Mouse (Mus musculus) embryonic stem cell, embryonic (primary cell): ENCODE results near the gene Epb41l2.

Source experiments
- CTCF ChIA-PET, 4 experiments: fragments of 300-600 bp in 2 of 4; fragments of 350-600 bp in 2 of 4; sonication (Branson Sonifier 250); formaldehyde crosslinking; loops; one replicate each; lab custom pipeline; 2022; ENCODE audit warnings: inconsistent platforms in 2 of 4; lab: Charles Lee
- POLR2A ChIA-PET, 4 experiments: fragments of 300-600 bp in 2 of 4; fragments of 350-600 bp in 2 of 4; sonication (Branson Sonifier 250); formaldehyde crosslinking; loops; one replicate each; lab custom pipeline; 2022; ENCODE audit warnings: antibody characterized with exemption in 4 of 4, inconsistent platforms in 1 of 4; lab: Charles Lee

Gene Epb41l2

GRCm38 (mm10) chr10:25359208-25359958 is at the start of gene Epb41l2:
Gene Epb41l2, plus strand, starts transcription at chr10:25359798.
- ChIA-PET POLR2A (interaction anchor here (0.6 to 5.1 kb wide), 20 partner anchors 11 to 86 kb away, joined by 3 to 42 read pairs (median 4); no protein-coding TSS in a partner anchor), CTCF (no interaction called here)

GRCm38 (mm10) chr10:25309996-25310395 is 49.6 kb upstream of the Epb41l2 start:
- CTCF ChIA-PET: no interaction called here
- POLR2A ChIA-PET: interaction anchor here in 2 of 4 experiments (1.0 to 2.0 kb wide), 3 partner anchors 13 to 16 kb away, joined by 3 to 6 read pairs (median 3); no protein-coding TSS in a partner anchor

GRCm38 (mm10) chr10:25310736-25311135 is 48.9 kb upstream of the Epb41l2 start:
- POLR2A ChIA-PET: interaction anchor here in 1 of 4 experiments (1.0 kb wide), 1 partner anchor 15 kb away, joined by 3 read pairs; no protein-coding TSS in a partner anchor
- CTCF ChIA-PET: no interaction called here

GRCm38 (mm10) chr10:25311554-25312212 is 47.9 kb upstream of the Epb41l2 start:
- ChIA-PET CTCF (interaction anchor here in 2 of 4 experiments (0.5 kb wide), 2 partner anchors 27 to 245 kb away, joined by 3 to 4 read pairs; no protein-coding TSS in a partner anchor), POLR2A (interaction anchor here in 2 of 4 experiments (1.1 to 2.4 kb wide), 10 partner anchors 9 to 115 kb away, joined by 3 to 12 read pairs (median 4); partner anchors contain the start of gene Epb41l2 (in 1 of the 2))

GRCm38 (mm10) chr10:25313856-25314584 is 45.6 kb upstream of the Epb41l2 start:
- ChIA-PET POLR2A (interaction anchor here in 3 of 4 experiments (0.6 to 1.7 kb wide), 7 partner anchors 9 to 119 kb away, joined by 3 to 6 read pairs (median 3); no protein-coding TSS in a partner anchor), CTCF (interaction anchor here in 1 of 4 experiments (0.6 kb wide), 1 partner anchor 547 kb away, joined by 4 read pairs; no protein-coding TSS in a partner anchor)

- ChIA-PET CTCF (no interaction called here), POLR2A (interaction anchor here in 1 of 4 experiments (1.0 kb wide), 1 partner anchor 43 kb away, joined by 3 read pairs; no protein-coding TSS in a partner anchor)
These were observed 41.9 kb upstream of the Epb41l2 start for GRCm38 (mm10) chr10:25317665-25318064.

GRCm38 (mm10) chr10:25318405-25318804 is 41.2 kb upstream of the Epb41l2 start:
- CTCF ChIA-PET: no interaction called here

GRCm38 (mm10) chr10:25319531-25319930 is 40.1 kb upstream of the Epb41l2 start:
- CTCF ChIA-PET: no interaction called here

More at GRCm38 (mm10) chr10:25318405-25318804, 41.2 kb upstream of the Epb41l2 start:
- POLR2A ChIA-PET: interaction anchor here in 1 of 4 experiments (1.0 kb wide), 1 partner anchor 42 kb away, joined by 3 read pairs; no protein-coding TSS in a partner anchor

GRCm38 (mm10) chr10:25321198-25321597 is 38.4 kb upstream of the Epb41l2 start:
- POLR2A ChIA-PET: interaction anchor here in 1 of 4 experiments (1.5 to 2.3 kb wide), 2 partner anchors 10 to 19 kb away, joined by 3 to 7 read pairs; no protein-coding TSS in a partner anchor

More at GRCm38 (mm10) chr10:25319531-25319930, 40.1 kb upstream of the Epb41l2 start:
- POLR2A ChIA-PET: interaction anchor here in 1 of 4 experiments (1.3 kb wide), 1 partner anchor 36 kb away, joined by 3 read pairs; no protein-coding TSS in a partner anchor

GRCm38 (mm10) chr10:25325690-25326089 is 33.9 kb upstream of the Epb41l2 start:
- POLR2A ChIA-PET: interaction anchor here (0.6 to 0.7 kb wide), 4 partner anchors 13 to 174 kb away, joined by 3 read pairs; no protein-coding TSS in a partner anchor
- CTCF ChIA-PET: interaction anchor here in 1 of 4 experiments (0.6 to 0.7 kb wide), 2 partner anchors 63 to 89 kb away, joined by 3 to 4 read pairs; no protein-coding TSS in a partner anchor

More at GRCm38 (mm10) chr10:25321198-25321597, 38.4 kb upstream of the Epb41l2 start:
- CTCF ChIA-PET: no interaction called here

GRCm38 (mm10) chr10:25327511-25327910 is 32.1 kb upstream of the Epb41l2 start:
- ChIA-PET CTCF (no interaction called here), POLR2A (no interaction called here)

- POLR2A ChIA-PET: interaction anchor here in 1 of 4 experiments (1.4 to 2.9 kb wide), 2 partner anchors 8 to 18 kb away, joined by 5 to 7 read pairs; no protein-coding TSS in a partner anchor
- CTCF ChIA-PET: no interaction called here
These were observed 29.5 kb upstream of the Epb41l2 start for GRCm38 (mm10) chr10:25330094-25330493.

GRCm38 (mm10) chr10:25331321-25332049 is 28.1 kb upstream of the Epb41l2 start:
- POLR2A ChIA-PET: interaction anchor here in 1 of 4 experiments (1.4 to 2.9 kb wide), 2 partner anchors 10 to 19 kb away, joined by 5 to 7 read pairs; no protein-coding TSS in a partner anchor
- CTCF ChIA-PET: interaction anchor here in 3 of 4 experiments (0.5 to 1.3 kb wide), 5 partner anchors 8 to 83 kb away, joined by 3 to 6 read pairs (median 4); no protein-coding TSS in a partner anchor

- ChIA-PET CTCF (no interaction called here), POLR2A (interaction anchor here in 1 of 4 experiments (0.7 kb wide), 1 partner anchor 31 kb away, joined by 3 read pairs; no protein-coding TSS in a partner anchor)
These were observed 26.1 kb upstream of the Epb41l2 start for GRCm38 (mm10) chr10:25333390-25334079.

GRCm38 (mm10) chr10:25340675-25341074 is 18.9 kb upstream of the Epb41l2 start:
- ChIA-PET POLR2A (no interaction called here), CTCF (no interaction called here)

- CTCF ChIA-PET: no interaction called here
These were observed 16.8 kb upstream of the Epb41l2 start for GRCm38 (mm10) chr10:25342801-25343200.

More at GRCm38 (mm10) chr10:25342801-25343200, 16.8 kb upstream of the Epb41l2 start:
- POLR2A ChIA-PET: interaction anchor here in 1 of 4 experiments (1.0 kb wide), 1 partner anchor 17 kb away, joined by 3 read pairs; the partner anchor contains the start of gene Epb41l2
